Mouse (Mus musculus): ENCODE results near the gene Asic2. TPM values are rescaled to one million over a fixed set of nuclear protein-coding genes. Genes with fewer than 3 reads are reported as not detected.

Asic2 gene
- total and polyA plus RNA-seq, 2 experiments from 2014 or later = 19.2 to 57.3 TPM

DNA sequence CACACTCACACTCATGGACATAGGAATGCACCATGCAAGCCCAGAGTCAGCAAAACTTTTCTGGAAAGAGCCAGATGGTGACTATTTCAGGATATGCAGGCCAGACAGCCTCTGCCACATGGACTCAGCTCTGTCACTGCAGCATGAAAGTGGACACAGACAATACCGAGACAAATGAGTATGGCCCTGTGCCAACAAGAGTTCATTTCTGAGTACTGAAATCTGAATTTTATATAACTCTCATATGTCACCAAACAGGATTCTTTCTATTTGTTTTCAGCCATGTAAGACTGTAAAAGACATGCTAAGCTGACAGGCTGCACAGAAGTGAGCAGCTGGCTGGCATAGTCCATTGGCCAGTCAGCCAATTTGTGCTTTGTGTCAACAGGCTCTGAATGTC lies 309.4 kb downstream of the Asic2 start:
- Histone ChIP-seq H3K4me2 (ENCODE audit: low read depth, low read length) (no peak overlapping the region), H3K27me3 (ENCODE audit: insufficient read depth, low read length) (no peaks in the 10 kb centered on the region), H3K9ac (replicated peaks; ENCODE audit: low read length) (no peak overlapping the region), H3K36me3 (ENCODE audit: insufficient read depth, low read length) (no peaks in the 10 kb centered on the region), H3K9me3 (ENCODE audit: low read length) (no peaks in the 10 kb centered on the region), H3K4me3 (ENCODE audit: low read length) (no peak overlapping the region), H3K4me1 (ENCODE audit: insufficient read depth, low read length) (peaks cover 12% of the 10 kb centered on the region; the same call in 1 of the 2 replicates), H3K27ac (no peak overlapping the region)
- TF ChIP-seq CTCF (IDR thresholded peaks at IDR 0.05; ENCODE audit: low read depth) = no peak
- WGBS = 44% methylated on average over 1 of the region's 1 CpGs
- peak; percentile 51; the same call in 1 of the 2 replicates for ATAC-seq
- DNase-seq (ENCODE audit: low spot score) = peak; percentile 61

DNA sequence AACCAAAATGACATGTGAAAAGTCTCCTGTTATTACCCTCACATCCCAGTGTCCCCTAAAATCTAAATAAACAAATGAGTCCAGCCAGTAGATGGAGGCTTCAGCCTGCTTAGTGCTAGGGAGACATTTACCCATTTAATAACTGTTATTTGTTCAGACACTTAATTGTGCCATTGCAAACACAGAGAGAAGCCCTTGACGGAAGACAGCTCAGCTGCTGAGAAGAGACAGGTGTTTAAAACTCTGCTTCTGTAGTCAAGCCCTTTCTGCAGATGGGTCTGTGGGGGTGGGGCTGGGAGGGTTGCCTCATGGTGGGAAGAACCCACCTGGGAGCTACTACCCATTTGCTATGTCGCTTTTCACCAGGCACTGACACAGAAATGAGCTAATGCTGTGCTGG lies 311.1 kb downstream of the Asic2 start:
- Histone ChIP-seq H3K4me3 (ENCODE audit: low read length) (no peak overlapping the region), H3K27ac (no peak overlapping the region), H3K4me1 (ENCODE audit: insufficient read depth, low read length) (peaks cover 12% of the 10 kb centered on the region; the same call in 1 of the 2 replicates), H3K36me3 (ENCODE audit: insufficient read depth, low read length) (no peaks in the 10 kb centered on the region), H3K27me3 (ENCODE audit: insufficient read depth, low read length) (no peaks in the 10 kb centered on the region), H3K4me2 (ENCODE audit: low read depth, low read length) (no peak overlapping the region), H3K9ac (replicated peaks; ENCODE audit: low read length) (no peak overlapping the region), H3K9me3 (ENCODE audit: low read length) (no peaks in the 10 kb centered on the region)
- DNase-seq (ENCODE audit: low spot score) = no peak
- 0 out of 2 replicates have a peak, but pooled peaks have one; percentile 16 for TF ChIP-seq CTCF (IDR thresholded peaks at IDR 0.05; ENCODE audit: low read depth)
- WGBS = 43% methylated on average over 2 of the region's 2 CpGs
- ATAC-seq = no peak

GRCm38 (mm10) chr11:81647828-81648227 lies 320.4 kb downstream of the Asic2 start:
- Histone ChIP-seq H3K9ac (replicated peaks; ENCODE audit: low read length) (no peak overlapping the region), H3K27ac (no peak overlapping the region), H3K27me3 (ENCODE audit: insufficient read depth, low read length) (no peaks in the 10 kb centered on the region), H3K4me2 (ENCODE audit: low read depth, low read length) (no peak overlapping the region), H3K4me3 (ENCODE audit: low read length) (no peak overlapping the region), H3K36me3 (ENCODE audit: insufficient read depth, low read length) (no peaks in the 10 kb centered on the region), H3K9me3 (ENCODE audit: low read length) (no peaks in the 10 kb centered on the region), H3K4me1 (ENCODE audit: insufficient read depth, low read length) (peaks cover 6% of the 10 kb centered on the region; the same call in 1 of the 2 replicates)
- ATAC-seq (peak; percentile 49; the same call in 1 of the 2 replicates), DNase-seq (ENCODE audit: low spot score) (no peak)
- 0 out of 2 replicates have a peak, but pooled peaks have one; percentile 2 for TF ChIP-seq CTCF (IDR thresholded peaks at IDR 0.05; ENCODE audit: low read depth)
- WGBS = 14% methylated on average over 4 of the region's 4 CpGs

- H3K4me1 ChIP-seq (ENCODE audit: insufficient read depth, low read length) = peaks cover 6% of the 10 kb centered on the region; the same call in 1 of the 2 replicates
- H3K9ac ChIP-seq (replicated peaks; ENCODE audit: low read length) = no peak overlapping the region
- WGBS = 92% methylated on average over 3 of the region's 3 CpGs
- H3K4me3 ChIP-seq (ENCODE audit: low read length) = no peak overlapping the region
- no peaks in the 10 kb centered on the region for H3K9me3 ChIP-seq (ENCODE audit: low read length)
- no peaks in the 10 kb centered on the region for H3K27me3 ChIP-seq (ENCODE audit: insufficient read depth, low read length)
- H3K27ac ChIP-seq = no peak overlapping the region
- peak; percentile 35; the same call in 1 of the 2 replicates for TF ChIP-seq CTCF (IDR thresholded peaks at IDR 0.05; ENCODE audit: low read depth)
- ATAC-seq (no peak), DNase-seq (ENCODE audit: low spot score) (no peak)
- H3K4me2 ChIP-seq (ENCODE audit: low read depth, low read length) = no peak overlapping the region
- H3K36me3 ChIP-seq (ENCODE audit: insufficient read depth, low read length) = no peaks in the 10 kb centered on the region
These were observed 322.7 kb downstream of the Asic2 start for GRCm38 (mm10) chr11:81645549-81645948.

DNA sequence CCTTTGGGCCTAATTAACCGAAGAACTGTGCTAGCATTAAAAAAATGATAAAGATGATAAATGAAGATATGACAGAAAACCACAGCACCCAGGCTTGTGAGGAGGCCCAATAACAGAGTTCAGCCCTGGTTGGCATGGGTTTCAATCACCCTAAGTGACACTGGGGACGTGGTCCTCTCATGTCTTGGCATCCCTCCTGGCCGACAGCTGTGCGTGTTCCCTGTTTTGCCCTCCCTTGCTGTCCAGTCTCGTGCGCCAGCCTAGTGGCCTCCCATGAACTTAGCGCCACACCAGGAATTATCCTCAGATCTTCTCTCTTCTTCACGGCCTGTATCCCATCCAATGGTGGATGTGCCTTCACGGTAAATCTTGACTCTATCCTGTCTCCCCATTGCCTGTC lies 331.9 kb downstream of the Asic2 start:
- TF ChIP-seq CTCF (IDR thresholded peaks at IDR 0.05; ENCODE audit: low read depth) = no peak
- H3K9ac ChIP-seq (replicated peaks; ENCODE audit: low read length) = no peak overlapping the region
- no peaks in the 10 kb centered on the region for H3K27me3 ChIP-seq (ENCODE audit: insufficient read depth, low read length)
- 81% methylated on average over 9 of the region's 9 CpGs for WGBS
- no peak for ATAC-seq
- no peak overlapping the region for H3K4me3 ChIP-seq (ENCODE audit: low read length)
- no peak for DNase-seq (ENCODE audit: low spot score)
- no peak overlapping the region for H3K27ac ChIP-seq
- H3K9me3 ChIP-seq (ENCODE audit: low read length) = no peaks in the 10 kb centered on the region
- no peaks in the 10 kb centered on the region for H3K36me3 ChIP-seq (ENCODE audit: insufficient read depth, low read length)
- H3K4me2 ChIP-seq (ENCODE audit: low read depth, low read length) = no peak overlapping the region
- no peaks in the 10 kb centered on the region; the same call in 1 of the 2 replicates for H3K4me1 ChIP-seq (ENCODE audit: insufficient read depth, low read length)

DNA sequence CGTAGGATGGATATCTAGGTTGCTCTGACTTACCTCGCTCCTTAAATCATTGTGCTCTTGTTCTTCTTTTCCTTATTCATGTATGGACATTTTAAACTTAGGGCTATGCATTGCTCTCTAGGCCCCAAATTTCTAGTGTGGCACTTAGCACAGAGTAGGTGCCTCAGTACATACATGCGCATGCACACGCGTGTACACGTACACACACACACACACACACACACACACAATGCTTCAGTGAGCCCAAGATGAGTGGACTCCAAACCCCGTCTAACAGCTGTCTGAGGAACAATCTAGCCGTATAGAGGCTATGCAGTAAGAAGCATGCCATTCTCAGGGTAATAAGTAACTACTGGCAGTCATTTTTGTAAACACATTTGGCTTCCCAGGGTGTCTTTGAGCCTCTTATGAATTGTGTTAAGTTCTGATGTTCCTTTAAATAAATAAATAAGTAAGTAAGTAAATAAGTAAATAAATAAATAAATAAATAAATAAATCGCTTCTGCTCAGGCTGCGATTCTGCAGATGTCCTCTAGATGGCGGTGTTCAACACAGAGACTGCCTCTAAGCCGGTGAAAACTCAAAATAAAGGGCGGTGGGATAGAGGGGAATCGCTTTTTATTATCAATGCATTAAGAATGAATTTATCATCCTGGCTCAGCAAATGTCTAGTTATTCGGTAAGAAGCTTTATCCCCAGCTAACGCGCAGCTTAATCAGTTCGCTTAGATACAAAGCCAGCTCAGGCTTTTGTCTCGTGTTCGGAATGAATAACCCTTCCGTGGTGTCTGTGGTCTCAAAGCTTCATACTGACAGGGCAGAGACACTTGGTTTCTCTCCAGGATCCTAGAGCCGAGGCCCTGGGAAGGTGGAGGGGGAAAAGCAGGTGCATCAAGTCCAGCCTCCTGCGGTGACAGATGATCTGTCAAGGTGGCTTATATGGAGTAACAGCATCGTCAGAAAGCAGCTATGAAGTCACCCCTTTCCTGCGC lies 333.6 kb downstream of the Asic2 start:
- peak; percentile 90 for DNase-seq (ENCODE audit: low spot score)
- no peaks in the 10 kb centered on the region for H3K27me3 ChIP-seq (ENCODE audit: insufficient read depth, low read length)
- H3K4me2 ChIP-seq (ENCODE audit: low read depth, low read length) = peak overlapping the region; percentile 48
- H3K9me3 ChIP-seq (ENCODE audit: low read length) = no peaks in the 10 kb centered on the region
- ATAC-seq = no peak
- H3K4me3 ChIP-seq (ENCODE audit: low read length) = 0 out of 2 replicates have a peak overlapping the region, but pooled peaks have one; percentile 4
- TF ChIP-seq CTCF (IDR thresholded peaks at IDR 0.05; ENCODE audit: low read depth) = peak; percentile 87
- peak overlapping the region; percentile 18; the same call in 1 of the 2 replicates for H3K9ac ChIP-seq (replicated peaks; ENCODE audit: low read length)
- WGBS = 42% methylated on average over 25 of the region's 25 CpGs
- H3K36me3 ChIP-seq (ENCODE audit: insufficient read depth, low read length) = no peaks in the 10 kb centered on the region
- H3K27ac ChIP-seq = no peak overlapping the region; the same call in 1 of the 2 replicates
- H3K4me1 ChIP-seq (ENCODE audit: insufficient read depth, low read length) = no peaks in the 10 kb centered on the region; the same call in 1 of the 2 replicates

Measured in hindbrain, postnatal 0 days (tissue).